ENCODE assay signal across 17 mouse cellular contexts in the genomic region with DNA sequence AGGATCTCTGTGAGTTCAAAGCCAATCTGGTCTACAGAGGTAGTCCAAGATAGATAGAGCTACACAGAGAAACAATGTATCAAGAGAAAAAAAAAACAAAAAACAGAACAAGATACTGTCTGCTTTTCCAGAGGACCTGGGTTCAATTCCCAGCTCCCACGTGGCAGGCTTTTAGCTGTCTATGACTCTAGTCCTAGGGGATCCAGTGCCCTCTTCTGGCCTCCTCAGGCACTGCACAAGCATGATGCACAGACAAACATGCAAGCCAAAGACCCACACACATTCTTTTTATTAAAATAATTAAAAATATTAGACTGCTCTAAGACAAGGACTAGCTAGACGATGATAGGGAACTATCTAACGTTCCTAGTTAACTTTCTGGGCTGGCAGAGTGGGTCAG. TPM values are rescaled to one million over a fixed set of nuclear protein-coding genes. Genes with fewer than 3 reads are reported as not detected.
DNase-seq lines count a peak whose midpoint lies in the region; ATAC-seq and TF ChIP-seq lines count a peak whose summit lies in the region.
"Had no signal": no experiment of that assay in that cellular context is flagged by ENCODE, and none has a peak within 500 bp of the region (broad histone marks: within the 10 kb centered on the region; RNA-seq: fewer than 3 reads in every experiment).

No protein-coding gene starts in this region.

- no peaks in the 10 kb centered on the region for H3K79me2 ChIP-seq in heart, adult 2 months (replicated peaks; ENCODE audit: control insufficient read depth, insufficient read depth, low read length)
- H3K79me2 ChIP-seq in CH12.LX (replicated peaks; ENCODE audit: control insufficient read depth, extremely low read depth, insufficient read depth, poor library complexity, severe bottlenecking): no peaks in the 10 kb centered on the region

- H3K36me3 ChIP-seq in heart, adult 2 months (ENCODE audit: control insufficient read depth, insufficient read depth, low read length): no peaks in the 10 kb centered on the region
- H3K36me3 ChIP-seq in liver, postnatal 0 days (replicated peaks; ENCODE audit: insufficient read depth, low read length): no peaks in the 10 kb centered on the region
- peaks cover 0 to 11% of the 10 kb centered on the region in 2 experiments for H3K36me3 ChIP-seq in CH12.LX (replicated peaks in 1 of 2; ENCODE audit: control insufficient read depth in 1 of 2, insufficient read depth in 1 of 2, low read length in 1 of 2)

- TF ChIP-seq POLR2A in heart, adult 2 months (IDR thresholded peaks at IDR 0.05; ENCODE audit: insufficient read depth, low read depth, low read length): no peak
- TF ChIP-seq POLR2A in CH12.LX (IDR thresholded peaks at IDR 0.05; ENCODE audit: low read depth, low read length): no peak

- no peaks in the 10 kb centered on the region for H3K27me3 ChIP-seq in heart, adult 2 months (ENCODE audit: control insufficient read depth, insufficient read depth, low read length)
- H3K27me3 ChIP-seq in liver, postnatal 0 days (ENCODE audit: insufficient read depth, low read length): no peaks in the 10 kb centered on the region
- no peaks in the 10 kb centered on the region for H3K27me3 ChIP-seq in CH12.LX (replicated peaks)
- H3K27me3 ChIP-seq: forebrain, embryonic 12.5 days; kidney, embryonic 15.5 days; midbrain, embryonic 13.5 days had no signal

- TF ChIP-seq RAD21 in CH12.LX (IDR thresholded peaks at IDR 0.05; ENCODE audit: low read depth, low read length): peak; percentile 22

- peak; percentile 37 for TF ChIP-seq CTCF in heart, adult 2 months (IDR thresholded peaks at IDR 0.05)
- TF ChIP-seq CTCF in liver, postnatal 0 days (IDR thresholded peaks at IDR 0.05; ENCODE audit: low read depth): peak; percentile 26; the same call in 1 of the 2 replicates
- peak in 1 of 2 experiments; percentile 12; a peak in 1 of 4 replicates for TF ChIP-seq CTCF in CH12.LX (conservative IDR thresholded peaks at IDR 0.05 in 1 of 2, IDR thresholded peaks at IDR 0.05 in 1 of 2; ENCODE audit: low read depth in 2 of 2, low read length in 2 of 2)

- no peak overlapping the region for H3K4me2 ChIP-seq in liver, postnatal 0 days (ENCODE audit: low read depth, low read length)
- H3K4me2 ChIP-seq in CH12.LX (ENCODE audit: insufficient read depth, low read depth, poor library complexity, severe bottlenecking): no peak overlapping the region
- H3K4me2 ChIP-seq: forebrain, embryonic 12.5 days; kidney, embryonic 15.5 days; midbrain, embryonic 13.5 days had no signal

- no peaks in the 10 kb centered on the region for H3K9me3 ChIP-seq in liver, postnatal 0 days (ENCODE audit: low read length)
- peaks cover 2% of the 10 kb centered on the region for H3K9me3 ChIP-seq in CH12.LX (replicated peaks; ENCODE audit: low read length)
- H3K9me3 ChIP-seq: kidney, embryonic 15.5 days had no signal

- in situ Hi-C loops in CH12.LX (cut with MboI; ENCODE audit: low pct_ligation_motif_present, low pct_unique_long_range_greater_than_20kb, low sequenced_read_pairs): no loop called here

- no peak for DNase-seq in heart, adult 2 months
- DNase-seq in heart, adult 9 months (ENCODE audit: low spot score in 2 of 2): no peak
- DNase-seq in liver, postnatal 0 days: no peak
- DNase-seq in liver (no peak), CH12.LX (ENCODE audit: extremely low read depth) (no peak), NIH3T3 (ENCODE audit: low read depth) (peak; percentile 17)
- DNase-seq in kidney, adult 9 months: no peak
- DNase-seq: adrenal gland, adult 8-10 months; cerebellum, adult 11 months; cerebellum, postnatal 25 days; lung, adult 18-20 months; retina, postnatal 1 day had no signal

- no peak overlapping the region for H3K9ac ChIP-seq in heart, adult 2 months (ENCODE audit: low read depth, low read length)
- H3K9ac ChIP-seq in liver, postnatal 0 days (replicated peaks): no peak overlapping the region
- H3K9ac ChIP-seq in CH12.LX (ENCODE audit: insufficient read depth, low read depth): no peak overlapping the region
- H3K9ac ChIP-seq: forebrain, embryonic 12.5 days; kidney, embryonic 15.5 days; midbrain, embryonic 13.5 days had no signal

- intact Hi-C loops in heart, adult 2 months (cut with DNase I): no loop called here

- no peak overlapping the region for H3K4me3 ChIP-seq in heart, adult 2 months
- no peak overlapping the region for H3K4me3 ChIP-seq in liver, postnatal 0 days (ENCODE audit: low read depth, low read length)
- no peak overlapping the region for H3K4me3 ChIP-seq in CH12.LX (replicated peaks in 1 of 3; ENCODE audit: low read depth in 2 of 3, low read length in 2 of 3, poor library complexity in 1 of 3)
- H3K4me3 ChIP-seq: forebrain, embryonic 12.5 days; kidney, embryonic 15.5 days; midbrain, embryonic 13.5 days; myocyte had no signal

- WGBS in heart, adult 2 months: 97% methylated on average over 3 of the region's 3 CpGs
- 86% methylated on average over 3 of the region's 3 CpGs for WGBS in liver, postnatal 0 days (ENCODE audit: insufficient replicate concordance)

- no peak overlapping the region for H3K27ac ChIP-seq in heart, adult 2 months
- no peak overlapping the region for H3K27ac ChIP-seq in liver, postnatal 0 days (ENCODE audit: low read depth)
- H3K27ac ChIP-seq in CH12.LX (ENCODE audit: insufficient read depth, low read depth): no peak overlapping the region
- H3K27ac ChIP-seq: forebrain, embryonic 12.5 days; midbrain, embryonic 13.5 days had no signal

- no peaks in the 10 kb centered on the region; the same call in 1 of the 2 replicates for H3K4me1 ChIP-seq in heart, adult 2 months (ENCODE audit: control insufficient read depth, insufficient read depth, low read length)
- H3K4me1 ChIP-seq in liver, postnatal 0 days (ENCODE audit: insufficient read depth): peaks cover 8% of the 10 kb centered on the region
- no peaks in the 10 kb centered on the region for H3K4me1 ChIP-seq in CH12.LX (ENCODE audit: control insufficient read depth in 1 of 2, insufficient read depth in 2 of 2)

- TF ChIP-seq EP300 in heart, adult 2 months (IDR thresholded peaks at IDR 0.05; ENCODE audit: insufficient read depth, low read depth, low read length): no peak
- no peak for TF ChIP-seq EP300 in liver, postnatal 0 days (IDR thresholded peaks at IDR 0.05; ENCODE audit: low read depth)
- TF ChIP-seq EP300 in CH12.LX (IDR thresholded peaks at IDR 0.05; ENCODE audit: low read length): no peak

- dilution Hi-C loops in CH12.LX (cut with MboI; ENCODE audit: extremely low pct_ligation_motif_present, extremely low pct_unique_long_range_greater_than_20kb, low sequenced_read_pairs): no loop called here

- no peak for ATAC-seq in liver, postnatal 0 days
- ATAC-seq in granulocyte monocyte progenitor cell, adult 5-6 weeks (replicated peaks; ENCODE audit: poor library complexity, severe bottlenecking): no peak
- ATAC-seq: midbrain, embryonic 13.5 days had no signal

TF ChIP-seq in CH12.LX, 34 proteins besides CTCF, POLR2A, EP300 and RAD21:
- TF ChIP-seq SMC3 (IDR thresholded peaks at IDR 0.05; ENCODE audit: low read depth, low read length) (peak; percentile 23; the same call in 1 of the 2 replicates), POLR2AphosphoS2 (IDR thresholded peaks at IDR 0.05; ENCODE audit: low read depth, low read length) (no peak)

RNA-seq across cellular contexts. Expression of a gene that starts 42.9 kb away (rescaled TPM):
- 1 to 10 TPM; 5.2 to 7.4 TPM for total RNA-seq in heart, adult 2 months (2021)
- polyA plus RNA-seq in heart, adult 2 months (2012; rRNA removed): 2.9 and 4.5 TPM in 2 replicates
- 0.51 TPM in 2 replicates for polyA plus RNA-seq in liver, postnatal 0 days (2015; fragmentation: Nextera tagmentation; extraction: Ambion mirVana)
- total RNA-seq in CH12.LX (2012; rRNA removed): 8.7 and 11.8 TPM in 2 replicates
- total RNA-seq in CH12.LX (2014; rRNA removed): 6.5 and 7.4 TPM in 2 replicates
- polyA plus RNA-seq in CH12.LX (2012; ENCODE audit: insufficient read length, low read depth): 14.8 and 18.9 TPM in 2 replicates
- total RNA-seq in granulocyte monocyte progenitor cell, adult 5-6 weeks (2014; fragmentation: Nextera tagmentation): 6.5 and 13.7 TPM in 2 replicates
- 3.8 and 5.2 TPM in 2 replicates for total RNA-seq in granulocyte monocyte progenitor cell, adult 5-6 weeks (2017)
